Mouse (Mus musculus) hindbrain, embryonic 14.5 days (tissue): ENCODE results near the gene Arhgap33. TPM values are rescaled to one million over a fixed set of nuclear protein-coding genes. Genes with fewer than 3 reads are reported as not detected.
A peak's percentile ranks its signal among the peaks of the same experiment; 100 is the strongest.

Source experiments
- ATAC-seq: fragments of 200-750 bp; cut with Nextera tagmentation; 2 replicates; pipeline ENCODE4 v1.8.0; 2017; ENCODE audit warnings: moderate number of reproducible peaks, mild to moderate bottlenecking, moderate TSS enrichment, moderate library complexity; ENCODE audit not compliant: low FRiP score
- DNase-seq: peaks from one replicate; pipeline ENCODE4 v3.0.0-alpha.2; 2015; ENCODE audit warnings: low spot score
- H3K27ac ChIP-seq: fragments of 300-500 bp; sonication (generic); 2 replicates; pipeline ENCODE4 v1.5.1; 2014; ENCODE audit warnings: mild to moderate bottlenecking, moderate library complexity
- H3K27me3 ChIP-seq: fragments of 300-500 bp; sonication (generic); 2 replicates; pipeline ENCODE4 v1.6.1; 2014; ENCODE audit warnings: mild to moderate bottlenecking, low read length, mixed read lengths; ENCODE audit not compliant: control insufficient read depth, insufficient read depth
- H3K36me3 ChIP-seq: fragments of 300-500 bp; sonication (generic); replicated peaks from 2 replicates; pipeline ENCODE4 v1.6.1; 2014; ENCODE audit not compliant: control insufficient read depth, insufficient read depth
- H3K4me1 ChIP-seq: fragments of 300-500 bp; sonication (generic); replicated peaks from 2 replicates; pipeline ENCODE4 v1.6.1; 2014; ENCODE audit warnings: antibody characterized with exemption, low read length, mixed read lengths; ENCODE audit not compliant: control insufficient read depth, insufficient read depth
- H3K4me2 ChIP-seq: fragments of 300-500 bp; sonication (generic); replicated peaks from 2 replicates; pipeline ENCODE4 v1.6.1; 2014; ENCODE audit warnings: mild to moderate bottlenecking, moderate library complexity
- H3K4me3 ChIP-seq: fragments of 300-500 bp; sonication (generic); replicated peaks from 2 replicates; pipeline ENCODE4 v1.5.1; 2014; ENCODE audit warnings: mild to moderate bottlenecking, low read length
- H3K9ac ChIP-seq: fragments of 300-500 bp; sonication (generic); 2 replicates; pipeline ENCODE4 v1.6.1; 2014
- H3K9me3 ChIP-seq: fragments of 300-500 bp; sonication (generic); 2 replicates; pipeline ENCODE4 v1.6.1; 2016; ENCODE audit warnings: low read length; ENCODE audit not compliant: control insufficient read depth
- WGBS: fragments of 180-500 bp; shearing (Covaris S2); extraction: QIAGEN DNeasy Blood & Tissue Kit; methylation state at CpG from one replicate; pipeline ENCODE4 v1.1.7; 2014; 5-methylcytosine and 5-hydroxymethylcytosine counted together
- polyA plus RNA-seq: library from polyadenylated mRNA; unstranded; fragments of >200 nt; fragmentation: Nextera tagmentation; extraction: Ambion mirVana; gene quantifications from 2 replicates; pipeline ENCODE4 v1.2.1, GENCODE M21; 2014

Arhgap33 gene
- polyA plus RNA-seq, 1 experiment from 2014 or later = 112 TPM

DNA sequence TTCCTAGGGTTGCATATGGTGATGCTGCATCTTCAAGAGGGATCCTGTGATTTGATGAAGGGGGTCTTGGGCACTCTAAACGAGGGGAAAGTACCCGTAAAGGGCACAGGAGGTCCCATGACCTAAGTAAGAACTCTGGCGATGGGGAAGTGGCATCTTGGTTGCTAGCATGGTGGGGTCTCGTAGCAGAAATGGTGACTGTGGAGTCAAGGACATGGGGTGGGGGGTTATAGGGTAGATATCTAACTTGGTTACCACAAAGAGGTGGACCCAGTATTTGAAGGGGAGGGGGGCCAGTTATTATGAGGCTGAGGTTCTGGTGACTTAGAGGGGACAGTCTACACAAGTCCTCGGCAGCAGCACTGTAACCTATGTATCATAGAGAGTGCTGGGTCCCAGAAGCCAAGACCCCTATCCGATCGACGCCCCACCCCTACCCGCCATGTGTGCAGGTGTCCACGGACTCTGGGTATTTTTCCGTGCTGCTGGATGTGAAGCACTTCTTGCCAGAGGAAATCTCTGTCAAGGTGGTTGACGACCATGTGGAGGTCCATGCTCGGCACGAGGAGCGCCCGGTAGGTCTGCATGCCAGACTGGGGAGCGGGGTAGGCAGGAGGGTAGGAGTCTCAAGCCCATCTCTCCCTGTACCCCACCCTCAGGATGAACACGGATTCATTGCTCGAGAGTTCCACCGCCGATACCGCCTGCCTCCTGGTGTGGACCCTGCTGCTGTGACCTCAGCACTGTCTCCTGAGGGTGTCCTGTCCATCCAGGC is 19.1 kb upstream of the Arhgap33 start:
- H3K4me2 ChIP-seq = peak overlapping the region; percentile 74
- ATAC-seq = no peak
- H3K9me3 ChIP-seq = no peaks in the 10 kb centered on the region
- no peak for DNase-seq
- H3K27me3 ChIP-seq = peaks cover 8% of the 10 kb centered on the region; the same call in 1 of the 2 replicates
- WGBS = 87% methylated on average over 22 of the region's 22 CpGs
- H3K4me3 ChIP-seq = no peak overlapping the region
- peaks cover 30% of the 10 kb centered on the region for H3K36me3 ChIP-seq
- peaks cover 23% of the 10 kb centered on the region for H3K4me1 ChIP-seq
- no peak overlapping the region for H3K9ac ChIP-seq
- H3K27ac ChIP-seq = no peak overlapping the region

DNA sequence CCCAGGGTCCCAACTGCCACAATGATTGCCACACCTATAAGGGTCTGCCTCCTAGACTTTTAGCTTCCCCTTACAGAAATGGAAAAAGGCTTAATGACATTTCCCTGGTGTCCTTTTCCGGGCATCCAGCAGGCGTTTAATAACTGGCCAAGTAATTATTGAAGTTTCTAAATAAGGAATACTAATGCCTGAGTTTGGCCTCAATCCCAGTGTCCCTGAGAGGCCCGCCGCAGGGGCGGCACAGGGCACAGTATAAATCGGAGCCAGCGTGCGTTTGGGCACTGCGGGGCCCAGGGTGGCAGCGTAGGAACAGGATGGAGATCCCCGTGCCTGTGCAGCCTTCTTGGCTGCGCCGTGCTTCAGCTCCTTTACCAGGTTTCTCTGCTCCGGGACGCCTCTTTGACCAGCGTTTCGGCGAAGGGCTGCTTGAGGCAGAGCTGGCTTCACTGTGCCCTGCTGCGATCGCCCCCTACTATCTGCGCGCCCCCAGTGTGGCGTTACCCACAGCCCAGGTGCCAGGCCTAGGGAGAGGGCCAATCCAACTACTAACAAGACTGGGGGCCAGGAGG is 18.2 kb upstream of the Arhgap33 start:
- Histone ChIP-seq H3K27me3 (peaks cover 8% of the 10 kb centered on the region; the same call in 1 of the 2 replicates), H3K4me3 (peak overlapping the region; percentile 54), H3K27ac (peak overlapping the region; percentile 61; the same call in 1 of the 2 replicates), H3K9me3 (no peaks in the 10 kb centered on the region), H3K36me3 (peaks cover 36% of the 10 kb centered on the region), H3K9ac (peak overlapping the region; percentile 50; the same call in 1 of the 2 replicates), H3K4me1 (peaks cover 14% of the 10 kb centered on the region), H3K4me2 (peak overlapping the region; percentile 74)
- 7% methylated on average over 23 of the region's 23 CpGs for WGBS
- DNase-seq (no peak), ATAC-seq (no peak)

DNA sequence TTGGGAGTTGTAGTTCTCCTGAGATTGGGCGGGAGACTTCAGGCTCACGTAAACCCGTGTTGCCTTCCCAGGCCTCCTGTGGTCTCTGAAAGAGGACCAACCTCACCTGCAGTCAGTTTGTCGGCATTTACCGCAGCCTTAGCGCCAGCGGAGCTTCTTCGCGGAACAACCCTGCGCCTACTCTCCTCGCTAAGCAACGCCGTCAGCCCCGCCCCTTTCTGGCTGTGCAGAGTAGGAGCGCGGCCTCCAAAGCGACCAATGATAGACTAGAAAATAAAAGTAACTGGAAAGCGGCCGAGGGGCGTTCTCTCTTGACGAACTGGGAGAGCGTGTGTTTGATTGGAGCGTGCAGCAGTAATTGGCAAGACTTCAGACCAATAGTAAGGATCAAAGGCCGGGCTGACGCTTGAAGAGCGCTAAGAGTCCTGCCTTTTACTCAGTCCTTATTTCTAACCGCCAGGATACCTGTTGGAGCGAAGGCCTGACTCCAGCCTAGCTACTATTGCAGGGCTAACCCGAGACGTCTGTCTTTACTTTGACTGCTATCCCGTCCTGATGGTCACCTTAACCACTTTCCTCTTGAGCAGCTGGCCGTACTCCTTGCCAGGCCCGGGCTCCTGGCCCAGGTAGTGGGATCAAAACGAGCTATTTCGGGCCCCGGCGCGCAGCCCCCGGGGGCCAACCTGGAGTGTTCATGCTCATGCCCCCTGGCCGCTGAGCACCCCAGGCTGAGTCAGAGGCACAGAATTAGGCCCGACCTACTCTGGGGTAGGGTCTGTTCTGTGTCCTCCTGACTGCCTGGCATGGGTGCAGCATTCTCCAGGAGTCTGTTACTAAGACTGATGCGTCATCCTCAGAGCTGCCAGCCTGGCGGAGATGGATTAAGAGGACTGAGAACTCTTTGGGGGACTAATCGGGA is 17.5 kb upstream of the Arhgap33 start, which contains the start of the genes Hspb6 and Proser3:
Gene Hspb6 (plus strand): TSS at position 77 of the 919 bp plus-strand sequence.
Gene Proser3 (minus strand): TSS at position 198 of the 919 bp plus-strand sequence.
- DNase-seq = peak; percentile 97
- Histone ChIP-seq H3K4me2 (peak within 1 kb of the TSS; percentile 74), H3K27ac (peak within 1 kb of the TSS; percentile 91), H3K36me3 (peaks cover 36% of the 10 kb centered on the region), H3K4me1 (peaks cover 13% of the 10 kb centered on the region), H3K9ac (peak within 1 kb of the TSS; percentile 58), H3K4me3 (peak within 1 kb of the TSS; percentile 54), H3K9me3 (no peaks in the 10 kb centered on the region), H3K27me3 (peaks cover 8% of the 10 kb centered on the region; the same call in 1 of the 2 replicates)
- under 1% methylated on average over 44 of the region's 44 CpGs for WGBS
- ATAC-seq = peak; percentile 95

DNA sequence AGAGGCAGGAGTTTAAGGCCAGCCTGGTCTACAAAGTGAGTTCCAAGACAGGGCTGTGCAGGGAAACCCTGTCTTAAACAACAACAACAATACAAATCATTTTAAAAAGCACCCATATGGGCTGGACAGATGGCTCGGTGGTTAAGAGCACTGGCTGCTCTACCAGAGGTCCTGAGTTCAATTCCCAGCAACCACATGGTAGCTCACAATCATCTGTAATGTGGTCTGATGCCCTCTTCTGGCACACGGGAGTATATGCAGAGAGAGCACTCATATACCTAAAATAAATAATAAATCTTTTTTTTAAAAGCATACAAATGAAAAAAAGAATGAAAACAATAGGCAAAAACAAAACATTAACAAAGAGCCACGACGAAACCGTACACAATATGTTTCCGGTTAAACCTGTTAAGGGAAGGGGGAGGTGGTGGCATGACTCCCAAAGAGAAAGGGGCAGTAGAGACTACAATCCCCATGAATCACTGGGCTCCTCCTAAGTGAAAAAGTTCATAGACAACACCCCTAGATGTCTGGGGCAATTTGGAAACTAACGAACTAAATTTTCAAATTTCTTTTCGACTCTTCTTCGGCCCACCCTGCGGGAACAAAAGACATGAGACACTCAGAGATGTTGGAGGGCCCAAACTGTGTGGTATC is 16.7 kb upstream of the Arhgap33 start:
- H3K9ac ChIP-seq = peak overlapping the region; percentile 58
- 4% methylated on average over 10 of the region's 10 CpGs for WGBS
- ATAC-seq (peak; percentile 58), DNase-seq (peak; percentile 82)
- peaks cover 8% of the 10 kb centered on the region; the same call in 1 of the 2 replicates for H3K27me3 ChIP-seq
- no peaks in the 10 kb centered on the region for H3K9me3 ChIP-seq
- peak overlapping the region; percentile 74 for H3K4me2 ChIP-seq
- H3K4me3 ChIP-seq = peak overlapping the region; percentile 54
- peaks cover 34% of the 10 kb centered on the region for H3K36me3 ChIP-seq
- peaks cover 13% of the 10 kb centered on the region for H3K4me1 ChIP-seq
- H3K27ac ChIP-seq = peak overlapping the region; percentile 91

DNA sequence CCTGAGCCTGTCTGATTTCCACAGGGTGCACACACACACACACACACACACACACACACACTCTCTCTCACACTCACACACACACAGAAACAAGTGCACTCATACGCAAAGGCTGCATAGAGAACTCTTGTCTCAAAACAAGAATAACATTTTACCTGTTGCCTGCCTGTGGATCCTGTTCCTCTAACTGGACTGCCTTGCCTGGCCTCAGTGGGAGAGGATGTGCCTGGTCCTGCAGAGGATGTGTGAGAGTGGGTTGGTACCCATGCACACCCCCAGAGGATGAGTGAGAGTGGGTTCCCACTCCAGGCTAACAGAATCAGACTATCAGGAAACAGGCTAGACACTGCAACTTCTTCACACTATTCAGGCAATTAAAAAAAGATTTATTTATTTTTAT is 15.7 kb upstream of the Arhgap33 start:
- ATAC-seq = no peak
- Histone ChIP-seq H3K27me3 (peaks cover 8% of the 10 kb centered on the region; the same call in 1 of the 2 replicates), H3K4me2 (no peak overlapping the region), H3K36me3 (peaks cover 33% of the 10 kb centered on the region), H3K4me1 (peaks cover 13% of the 10 kb centered on the region), H3K9ac (no peak overlapping the region), H3K4me3 (no peak overlapping the region), H3K27ac (no peak overlapping the region), H3K9me3 (no peaks in the 10 kb centered on the region)
- WGBS = 96% methylated on average over 1 of the region's 1 CpGs
- DNase-seq = no peak

DNA sequence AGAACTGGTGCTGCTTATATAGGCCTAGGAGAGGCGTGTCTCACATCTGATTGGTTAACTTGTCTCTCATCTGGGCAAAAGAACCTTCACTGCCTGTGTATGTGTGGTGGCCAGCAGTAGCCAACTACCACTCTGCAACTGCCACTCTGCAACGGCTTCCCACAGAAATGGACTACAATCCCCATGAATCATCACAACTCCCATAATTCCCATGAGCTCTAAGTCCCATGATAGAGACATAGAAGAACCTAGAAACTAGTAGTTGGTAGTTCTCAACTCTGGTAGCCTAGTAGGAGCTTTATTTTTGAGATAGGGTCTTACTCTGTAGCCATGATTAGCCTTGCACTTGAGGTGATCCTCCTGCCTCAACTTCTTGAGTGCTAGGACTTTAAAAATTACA is 15.0 kb upstream of the Arhgap33 start:
- H3K4me3 ChIP-seq = no peak overlapping the region
- H3K27me3 ChIP-seq = peaks cover 8% of the 10 kb centered on the region; the same call in 1 of the 2 replicates
- 83% methylated on average over 2 of the region's 2 CpGs for WGBS
- H3K9me3 ChIP-seq = no peaks in the 10 kb centered on the region
- no peak for DNase-seq
- no peak overlapping the region for H3K27ac ChIP-seq
- no peak overlapping the region for H3K4me2 ChIP-seq
- H3K36me3 ChIP-seq = peaks cover 26% of the 10 kb centered on the region
- no peak for ATAC-seq
- H3K9ac ChIP-seq = no peak overlapping the region
- H3K4me1 ChIP-seq = peaks cover 13% of the 10 kb centered on the region

DNA sequence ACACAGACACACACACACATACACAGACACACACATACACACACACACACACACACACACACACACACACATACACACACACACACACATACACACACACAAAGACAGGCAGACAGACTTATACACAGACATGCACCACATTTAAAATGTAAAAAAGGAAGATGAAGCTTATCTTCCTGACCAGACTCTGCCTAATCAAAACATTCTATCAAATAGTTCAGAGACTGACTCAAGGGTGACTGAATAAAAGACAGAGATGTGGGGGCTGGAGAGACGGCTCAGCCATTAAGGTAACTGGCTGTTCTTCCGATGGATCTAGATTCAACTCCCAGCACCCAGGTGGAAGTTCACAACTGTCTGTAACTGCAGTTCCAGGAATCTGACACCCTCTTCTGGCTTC is 9.5 kb upstream of the Arhgap33 start:
- H3K9ac ChIP-seq = no peak overlapping the region
- no peak for ATAC-seq
- H3K4me1 ChIP-seq = no peaks in the 10 kb centered on the region
- no peaks in the 10 kb centered on the region for H3K9me3 ChIP-seq
- no peak overlapping the region for H3K4me2 ChIP-seq
- no peak overlapping the region for H3K4me3 ChIP-seq
- DNase-seq = no peak
- no peaks in the 10 kb centered on the region for H3K27me3 ChIP-seq
- H3K36me3 ChIP-seq = peaks cover 41% of the 10 kb centered on the region
- no peak overlapping the region for H3K27ac ChIP-seq
- 93% methylated on average over 2 of the region's 2 CpGs for WGBS

DNA sequence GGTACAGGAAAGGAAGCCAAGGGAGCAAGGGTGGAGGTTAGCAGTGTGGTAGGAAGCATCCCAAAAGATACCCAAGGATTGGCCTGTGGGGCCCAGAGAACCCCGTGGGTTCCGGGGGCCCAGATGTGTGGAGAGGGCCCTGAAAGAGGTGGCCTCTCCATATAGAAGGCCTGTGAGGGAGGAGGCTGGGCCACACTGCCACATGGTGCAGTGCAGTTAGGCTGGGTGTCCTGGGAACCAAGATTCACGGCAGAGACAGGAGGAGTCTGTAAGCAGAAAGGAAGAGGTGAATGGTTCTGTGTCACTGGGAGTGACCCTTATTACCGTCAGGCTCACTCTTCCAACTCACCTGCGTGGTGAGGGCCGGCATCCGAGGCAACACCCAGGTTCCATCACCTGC is 5.7 kb upstream of the Arhgap33 start:
- H3K4me2 ChIP-seq = no peak overlapping the region
- no peak overlapping the region for H3K4me3 ChIP-seq
- H3K27ac ChIP-seq = no peak overlapping the region
- no peak overlapping the region for H3K9ac ChIP-seq
- no peaks in the 10 kb centered on the region for H3K9me3 ChIP-seq
- no peak for ATAC-seq
- DNase-seq = no peak
- H3K36me3 ChIP-seq = peaks cover 23% of the 10 kb centered on the region; the same call in 1 of the 2 replicates
- WGBS = 85% methylated on average over 7 of the region's 7 CpGs
- H3K27me3 ChIP-seq = no peaks in the 10 kb centered on the region
- peaks cover 4% of the 10 kb centered on the region for H3K4me1 ChIP-seq
